Mouse (Mus musculus) stomach, embryonic 16.5 days (tissue): ENCODE measurements around the gene Endou. TPM values are rescaled to one million over a fixed set of nuclear protein-coding genes. Genes with fewer than 3 reads are reported as not detected.

Experiments
- ATAC-seq: fragments of 200-750 bp; cut with Nextera tagmentation; 2 replicates; pipeline ENCODE4 v1.8.0; 2017; ENCODE audit warnings: moderate number of reproducible peaks, moderate TSS enrichment; ENCODE audit not compliant: insufficient read depth, low FRiP score
- H3K27ac ChIP-seq: fragments of 300-500 bp; sonication (generic); 2 replicates; pipeline ENCODE4 v1.5.1; 2014; ENCODE audit warnings: low read length
- H3K27me3 ChIP-seq: fragments of 300-500 bp; sonication (generic); 2 replicates; pipeline ENCODE4 v1.6.1; 2014; ENCODE audit warnings: low read length, control low read depth, mixed read lengths; ENCODE audit not compliant: control insufficient read depth, insufficient read depth
- H3K36me3 ChIP-seq: fragments of 300-500 bp; sonication (generic); 2 replicates; pipeline ENCODE4 v1.6.1; 2014; ENCODE audit warnings: low read length; ENCODE audit not compliant: control insufficient read depth, insufficient read depth
- H3K4me1 ChIP-seq: fragments of 300-500 bp; sonication (generic); 2 replicates; pipeline ENCODE4 v1.6.1; 2014; ENCODE audit warnings: low read length, control low read depth, mixed read lengths; ENCODE audit not compliant: control insufficient read depth, insufficient read depth
- H3K4me2 ChIP-seq: fragments of 300-500 bp; sonication (generic); 2 replicates; pipeline ENCODE4 v1.6.1; 2014; ENCODE audit warnings: low read depth, low read length, mixed read lengths
- H3K4me3 ChIP-seq: fragments of 300-500 bp; sonication (generic); replicated peaks from 2 replicates; pipeline ENCODE4 v1.5.1; 2014; ENCODE audit warnings: mild to moderate bottlenecking, low read length
- H3K9ac ChIP-seq: fragments of 300-500 bp; sonication (generic); 2 replicates; pipeline ENCODE4 v1.6.1; 2014; ENCODE audit warnings: low read length
- H3K9me3 ChIP-seq: fragments of 300-500 bp; sonication (generic); replicated peaks from 2 replicates; pipeline ENCODE4 v1.6.1; 2016; ENCODE audit warnings: low read length, control low read depth; ENCODE audit not compliant: control insufficient read depth
- WGBS: fragments of 180-500 bp; shearing (Covaris S2); extraction: QIAGEN DNeasy Blood & Tissue Kit; methylation state at CpG from one replicate; pipeline ENCODE4 v1.1.7; 2014; 5-methylcytosine and 5-hydroxymethylcytosine counted together
- polyA plus RNA-seq: library from polyadenylated mRNA; unstranded; fragments of >200 nt; fragmentation: Nextera tagmentation; extraction: Ambion mirVana; gene quantifications from 2 replicates; pipeline ENCODE4 v1.2.1, GENCODE M21; 2015

The Endou gene
- polyA plus RNA-seq, 1 experiment from 2014 or later = 6.4 TPM

- H3K9ac ChIP-seq = no peak overlapping the region
- H3K4me1 ChIP-seq = no peaks in the 10 kb centered on the region
- H3K27ac ChIP-seq = no peak overlapping the region
- no peak overlapping the region for H3K4me2 ChIP-seq
- no peak overlapping the region for H3K4me3 ChIP-seq
- no peak for ATAC-seq
- no peaks in the 10 kb centered on the region for H3K36me3 ChIP-seq
- no peaks in the 10 kb centered on the region for H3K9me3 ChIP-seq
- WGBS = 67% methylated on average over 5 of the region's 5 CpGs
- no peaks in the 10 kb centered on the region for H3K27me3 ChIP-seq
These were observed 3.6 kb downstream of the Endou start for GRCm38 (mm10) chr15:97727520-97727919.

- no peak overlapping the region for H3K4me2 ChIP-seq
- no peaks in the 10 kb centered on the region for H3K27me3 ChIP-seq
- H3K9me3 ChIP-seq = no peaks in the 10 kb centered on the region
- H3K4me3 ChIP-seq = no peak overlapping the region
- no peak overlapping the region for H3K27ac ChIP-seq
- H3K4me1 ChIP-seq = no peaks in the 10 kb centered on the region
- 66% methylated on average over 8 of the region's 8 CpGs for WGBS
- no peak for ATAC-seq
- no peaks in the 10 kb centered on the region for H3K36me3 ChIP-seq
- no peak overlapping the region for H3K9ac ChIP-seq
These were observed 4.1 kb downstream of the Endou start for GRCm38 (mm10) chr15:97727048-97727447.

GRCm38 (mm10) chr15:97726310-97726709, 4.8 kb downstream of the Endou start:
- no peak for ATAC-seq
- no peaks in the 10 kb centered on the region for H3K36me3 ChIP-seq
- H3K4me2 ChIP-seq = no peak overlapping the region
- no peaks in the 10 kb centered on the region for H3K4me1 ChIP-seq
- no peaks in the 10 kb centered on the region for H3K9me3 ChIP-seq
- no peak overlapping the region for H3K9ac ChIP-seq
- no peak overlapping the region for H3K4me3 ChIP-seq
- no peaks in the 10 kb centered on the region for H3K27me3 ChIP-seq
- no peak overlapping the region for H3K27ac ChIP-seq
- WGBS = 88% methylated on average over 13 of the region's 13 CpGs

GRCm38 (mm10) chr15:97725198-97725785, 5.8 kb downstream of the Endou start:
- WGBS = 69% methylated on average over 6 of the region's 6 CpGs
- Histone ChIP-seq H3K4me2 (no peak overlapping the region), H3K27ac (no peak overlapping the region), H3K4me1 (no peaks in the 10 kb centered on the region), H3K9me3 (no peaks in the 10 kb centered on the region), H3K4me3 (no peak overlapping the region), H3K27me3 (no peaks in the 10 kb centered on the region), H3K9ac (no peak overlapping the region), H3K36me3 (no peaks in the 10 kb centered on the region)
- ATAC-seq = no peak

GRCm38 (mm10) chr15:97724346-97725197, 6.6 kb downstream of the Endou start:
- no peak overlapping the region for H3K9ac ChIP-seq
- H3K9me3 ChIP-seq = no peaks in the 10 kb centered on the region
- H3K4me2 ChIP-seq = no peak overlapping the region
- H3K36me3 ChIP-seq = no peaks in the 10 kb centered on the region
- H3K27ac ChIP-seq = no peak overlapping the region
- no peak overlapping the region for H3K4me3 ChIP-seq
- WGBS = 77% methylated on average over 17 of the region's 17 CpGs
- no peaks in the 10 kb centered on the region for H3K4me1 ChIP-seq
- no peaks in the 10 kb centered on the region for H3K27me3 ChIP-seq
- ATAC-seq = no peak

GRCm38 (mm10) chr15:97723536-97724345, 7.4 kb downstream of the Endou start:
- no peaks in the 10 kb centered on the region; the same call in 1 of the 2 replicates for H3K27me3 ChIP-seq
- no peak overlapping the region for H3K9ac ChIP-seq
- no peaks in the 10 kb centered on the region for H3K36me3 ChIP-seq
- no peak overlapping the region for H3K4me3 ChIP-seq
- H3K9me3 ChIP-seq = no peaks in the 10 kb centered on the region
- ATAC-seq = no peak
- no peak overlapping the region for H3K4me2 ChIP-seq
- H3K4me1 ChIP-seq = no peaks in the 10 kb centered on the region
- H3K27ac ChIP-seq = no peak overlapping the region
- WGBS = 82% methylated on average over 6 of the region's 6 CpGs

- Histone ChIP-seq H3K4me1 (no peaks in the 10 kb centered on the region), H3K4me2 (no peak overlapping the region), H3K9me3 (no peaks in the 10 kb centered on the region), H3K36me3 (no peaks in the 10 kb centered on the region), H3K27me3 (no peaks in the 10 kb centered on the region; the same call in 1 of the 2 replicates), H3K9ac (no peak overlapping the region), H3K27ac (no peak overlapping the region), H3K4me3 (no peak overlapping the region)
- no peak for ATAC-seq
- 70% methylated on average over 15 of the region's 15 CpGs for whole genome bisulfite sequencing
These were observed 10.0 kb downstream of the Endou start for GRCm38 (mm10) chr15:97721008-97721701.

GRCm38 (mm10) chr15:97720026-97720675, 11.0 kb downstream of the Endou start:
- WGBS = 75% methylated on average over 12 of the region's 12 CpGs
- Histone ChIP-seq H3K4me1 (no peaks in the 10 kb centered on the region), H3K4me3 (no peak overlapping the region), H3K4me2 (no peak overlapping the region), H3K27me3 (no peaks in the 10 kb centered on the region; the same call in 1 of the 2 replicates), H3K27ac (peak overlapping the region; percentile 54; the same call in 1 of the 2 replicates), H3K36me3 (no peaks in the 10 kb centered on the region), H3K9ac (no peak overlapping the region), H3K9me3 (no peaks in the 10 kb centered on the region)
- ATAC-seq = 0 out of 2 replicates have a peak, but pooled peaks have one; percentile 16
